Mouse (Mus musculus): ENCODE data around the gene Clec12a. TPM values are rescaled to one million over a fixed set of nuclear protein-coding genes. Genes with fewer than 3 reads are reported as not detected.

Clec12a gene
- polyA plus RNA-seq, 1 experiment, result not detected

DNA sequence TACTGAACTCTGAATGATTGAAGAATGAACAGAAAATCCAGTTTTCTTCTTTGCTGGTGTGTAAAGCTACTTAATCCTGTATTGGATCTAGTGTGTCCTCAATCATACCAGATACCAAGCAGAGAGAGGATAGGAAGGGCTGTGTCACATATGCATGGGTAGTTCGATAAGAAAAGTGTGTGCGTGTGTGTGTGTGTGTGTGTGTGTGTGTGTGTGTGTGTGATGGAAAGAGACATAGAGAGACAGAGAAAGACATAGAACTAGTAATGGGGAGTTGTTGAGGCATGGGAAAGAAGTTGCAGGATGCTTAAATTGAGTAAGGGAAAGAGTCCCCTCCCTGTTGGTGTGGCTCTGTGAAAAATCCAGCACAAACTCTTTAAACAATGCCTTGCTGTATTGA is 43.3 kb downstream of the Clec12a start, which contains the start of gene Clec12b:
Gene Clec12b, minus strand, starts transcription at position 101 of the 400 bp plus-strand sequence.
- no peak within 1 kb of the TSS for H3K4me3 ChIP-seq (ENCODE audit: insufficient read depth, low read depth, low read length)
- WGBS, result 82% methylated on average over 2 of the region's 2 CpGs

DNA sequence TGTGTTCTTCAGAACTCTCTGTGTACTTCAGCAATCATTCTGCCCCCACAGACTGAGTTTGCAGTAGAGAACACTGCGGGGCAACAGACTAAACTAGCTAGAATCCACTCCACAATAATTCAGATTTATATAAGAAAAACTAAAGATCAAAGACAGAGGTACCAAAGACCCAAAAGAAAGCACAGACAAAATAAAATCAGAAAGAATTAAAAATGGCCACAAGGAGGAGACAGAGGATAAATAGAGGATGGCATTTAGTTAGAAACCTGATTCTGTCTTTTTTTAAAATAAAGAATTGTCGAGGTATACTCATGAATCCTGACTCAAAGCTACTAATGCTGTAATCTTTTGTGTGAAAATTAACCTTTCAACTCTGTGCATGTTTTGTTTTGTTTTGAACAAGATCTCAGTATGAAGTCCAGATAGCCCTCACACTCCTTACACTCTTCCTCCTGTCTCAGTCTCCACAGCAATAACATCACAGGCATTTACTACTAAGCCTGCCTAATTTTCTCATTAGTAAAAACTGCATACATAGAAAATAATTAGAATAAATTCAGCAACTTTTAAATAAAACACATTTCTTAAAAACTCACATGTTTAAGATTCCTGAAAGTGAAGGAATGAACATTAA is 50.7 kb downstream of the Clec12a start:
- no peak for TF ChIP-seq POLR2A (IDR thresholded peaks at IDR 0.05; ENCODE audit: insufficient read depth, low read depth, low read length)
- TF ChIP-seq CTCF (IDR thresholded peaks at IDR 0.05; ENCODE audit: insufficient read depth, low read depth, low read length), result no peak
- H3K27ac ChIP-seq (ENCODE audit: insufficient read depth, low read depth, low read length), result no peak overlapping the region
- no peak overlapping the region for H3K4me3 ChIP-seq (ENCODE audit: insufficient read depth, low read depth, low read length)
- 20% methylated on average over 2 of the region's 2 CpGs for WGBS
- no peaks in the 10 kb centered on the region for H3K4me1 ChIP-seq (ENCODE audit: control insufficient read depth, insufficient read depth, low read length)

More for the DNA sequence above, 43.3 kb downstream of the Clec12a start, which contains the start of gene Clec12b:
- no peak within 1 kb of the TSS for H3K27ac ChIP-seq (ENCODE audit: insufficient read depth, low read depth, low read length)
- TF ChIP-seq CTCF (IDR thresholded peaks at IDR 0.05; ENCODE audit: insufficient read depth, low read depth, low read length) (no peak), POLR2A (IDR thresholded peaks at IDR 0.05; ENCODE audit: insufficient read depth, low read depth, low read length) (no peak)
- H3K4me1 ChIP-seq (ENCODE audit: control insufficient read depth, insufficient read depth, low read length), result no peaks in the 10 kb centered on the region

DNA sequence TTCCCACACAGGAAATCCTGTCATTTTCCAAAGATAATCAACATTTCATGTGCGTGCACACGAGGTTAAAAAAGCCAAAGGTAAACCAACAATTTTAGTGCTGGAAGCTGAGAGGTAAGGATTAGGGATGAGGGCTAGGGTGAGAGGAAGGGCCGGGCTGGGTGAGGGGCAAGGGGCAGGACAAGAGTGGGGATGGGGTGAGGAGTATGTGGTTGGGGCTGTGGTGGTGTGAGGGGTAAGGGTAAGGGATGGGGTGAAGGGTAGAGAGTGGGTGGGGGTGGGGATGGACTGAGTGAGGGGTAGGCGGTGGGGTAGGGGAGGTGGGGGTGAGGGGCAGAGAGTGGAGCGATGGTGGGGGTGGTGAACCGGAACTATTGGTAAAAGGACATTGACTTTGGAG is 51.2 kb downstream of the Clec12a start:
- Histone ChIP-seq H3K27ac (ENCODE audit: insufficient read depth, low read depth, low read length) (no peak overlapping the region), H3K4me1 (ENCODE audit: control insufficient read depth, insufficient read depth, low read length) (no peaks in the 10 kb centered on the region), H3K4me3 (ENCODE audit: insufficient read depth, low read depth, low read length) (no peak overlapping the region)
- TF ChIP-seq CTCF (IDR thresholded peaks at IDR 0.05; ENCODE audit: insufficient read depth, low read depth, low read length) (no peak), POLR2A (IDR thresholded peaks at IDR 0.05; ENCODE audit: insufficient read depth, low read depth, low read length) (no peak)
- WGBS, result 79% methylated on average over 6 of the region's 6 CpGs

DNA sequence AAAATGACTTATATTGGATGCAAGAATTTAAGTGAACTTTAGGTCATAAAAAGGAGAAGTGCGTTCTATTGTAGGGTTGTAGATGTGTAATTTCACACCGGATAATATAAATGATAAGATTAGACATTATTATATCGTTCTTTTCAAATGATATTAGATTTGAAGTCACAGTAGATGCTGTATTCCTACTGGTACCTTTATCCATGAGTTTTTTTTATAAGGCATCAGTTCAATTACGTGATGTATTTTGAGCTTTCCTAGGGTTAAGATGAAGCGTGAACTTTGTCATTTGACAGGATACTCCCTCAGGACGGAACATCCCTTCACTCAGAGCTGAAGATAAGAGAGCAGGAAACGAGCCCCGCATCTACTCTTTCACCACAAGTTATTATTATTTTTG is 54.5 kb downstream of the Clec12a start, which contains the start of gene Clec1b:
Gene Clec1b, plus strand, starts transcription at position 301 of the 400 bp plus-strand sequence.
- no peak for TF ChIP-seq CTCF (IDR thresholded peaks at IDR 0.05; ENCODE audit: insufficient read depth, low read depth, low read length)
- no peak for TF ChIP-seq POLR2A (IDR thresholded peaks at IDR 0.05; ENCODE audit: insufficient read depth, low read depth, low read length)
- no peaks in the 10 kb centered on the region for H3K4me1 ChIP-seq (ENCODE audit: control insufficient read depth, insufficient read depth, low read length)
- WGBS, result 94% methylated on average over 8 of the region's 8 CpGs
- no peak within 1 kb of the TSS for H3K4me3 ChIP-seq (ENCODE audit: insufficient read depth, low read depth, low read length)
- H3K27ac ChIP-seq (ENCODE audit: insufficient read depth, low read depth, low read length), result no peak within 1 kb of the TSS

DNA sequence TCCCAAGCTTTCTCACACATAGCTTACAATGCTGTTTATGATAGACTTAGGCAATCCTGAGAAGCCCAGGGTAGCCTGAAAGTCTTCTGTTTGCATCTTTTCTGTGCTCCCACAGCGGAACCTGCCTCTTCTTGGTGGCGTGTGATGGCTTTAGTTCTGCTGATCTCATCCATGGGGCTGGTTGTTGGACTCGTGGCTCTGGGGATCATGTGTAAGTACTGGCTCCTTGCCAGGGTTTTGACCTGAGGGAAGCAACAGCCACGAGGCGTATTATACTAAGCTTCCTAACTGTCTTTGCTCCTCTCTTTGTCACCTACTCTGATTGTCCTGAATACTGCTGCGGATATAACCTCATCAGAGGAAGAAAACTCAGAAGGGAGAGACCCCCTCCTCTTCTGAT is 57.5 kb downstream of the Clec12a start:
- no peak for TF ChIP-seq POLR2A (IDR thresholded peaks at IDR 0.05; ENCODE audit: insufficient read depth, low read depth, low read length)
- TF ChIP-seq CTCF (IDR thresholded peaks at IDR 0.05; ENCODE audit: insufficient read depth, low read depth, low read length), result no peak
- no peaks in the 10 kb centered on the region for H3K4me1 ChIP-seq (ENCODE audit: control insufficient read depth, insufficient read depth, low read length)
- 69% methylated on average over 6 of the region's 6 CpGs for WGBS
- no peak overlapping the region for H3K27ac ChIP-seq (ENCODE audit: insufficient read depth, low read depth, low read length)
- no peak overlapping the region for H3K4me3 ChIP-seq (ENCODE audit: insufficient read depth, low read depth, low read length)

DNA sequence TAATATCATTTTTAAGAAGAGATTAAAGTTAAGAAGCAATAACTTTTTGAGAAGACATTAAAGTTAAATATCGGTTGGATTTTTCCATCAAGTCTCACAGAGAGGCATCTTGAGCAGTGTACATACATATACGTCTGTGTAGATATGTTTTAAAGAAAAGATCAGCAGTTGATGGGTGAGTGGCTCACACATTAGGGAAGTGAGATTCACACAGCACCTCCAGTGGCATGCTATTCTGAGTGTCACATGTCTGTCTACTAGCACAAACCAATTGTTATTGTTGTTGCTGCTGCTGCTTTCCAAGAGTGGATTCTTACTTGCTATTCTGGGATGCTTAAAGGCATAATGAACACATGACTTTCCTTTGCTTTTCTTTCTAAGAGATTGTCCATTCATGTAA is 59.9 kb downstream of the Clec12a start:
- Histone ChIP-seq H3K4me1 (ENCODE audit: control insufficient read depth, insufficient read depth, low read length) (no peaks in the 10 kb centered on the region), H3K4me3 (ENCODE audit: insufficient read depth, low read depth, low read length) (no peak overlapping the region), H3K27ac (ENCODE audit: insufficient read depth, low read depth, low read length) (no peak overlapping the region)
- 92% methylated on average over 2 of the region's 2 CpGs for WGBS
- no peak for TF ChIP-seq POLR2A (IDR thresholded peaks at IDR 0.05; ENCODE audit: insufficient read depth, low read depth, low read length)
- TF ChIP-seq CTCF (IDR thresholded peaks at IDR 0.05; ENCODE audit: insufficient read depth, low read depth, low read length), result no peak

DNA sequence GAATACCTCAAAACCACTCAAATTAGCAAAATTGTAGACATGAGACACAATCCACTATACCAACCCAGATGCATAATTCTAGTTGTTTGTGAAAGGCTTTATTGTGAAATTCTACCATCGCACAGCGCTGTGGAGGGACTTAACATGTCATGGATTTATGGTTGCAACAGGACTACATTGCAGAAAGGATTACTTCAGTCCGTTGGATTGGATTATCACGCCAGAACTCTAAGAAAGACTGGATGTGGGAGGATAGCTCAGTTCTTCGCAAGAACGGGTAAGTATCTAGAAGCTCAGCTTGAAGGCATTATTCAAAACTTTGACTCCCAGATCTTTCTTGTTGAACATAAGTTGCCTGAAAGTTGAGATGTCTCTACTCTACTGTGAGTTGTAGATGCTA is 60.9 kb downstream of the Clec12a start:
- 74% methylated on average over 6 of the region's 6 CpGs for WGBS

DNA sequence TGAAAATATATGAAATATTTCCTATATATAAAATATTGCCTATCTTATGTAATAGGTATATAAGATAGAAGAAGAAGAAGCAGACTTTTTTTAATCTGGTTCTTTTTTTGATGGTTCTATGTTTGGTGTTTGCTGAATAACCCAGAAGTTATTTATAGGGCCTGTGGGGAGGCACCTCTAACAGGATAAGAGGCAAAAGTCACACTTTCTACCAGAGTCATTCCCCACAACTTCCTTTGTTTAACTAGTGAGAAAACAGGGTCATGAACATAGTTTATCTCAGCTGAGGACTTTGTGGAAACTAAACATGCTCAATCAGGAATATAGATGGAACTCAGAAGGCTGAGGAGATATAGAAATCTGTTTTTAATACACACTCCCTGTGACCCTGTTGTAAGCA is 63.5 kb downstream of the Clec12a start:
- Histone ChIP-seq H3K4me3 (ENCODE audit: insufficient read depth, low read depth, low read length) (no peak overlapping the region), H3K4me1 (ENCODE audit: control insufficient read depth, insufficient read depth, low read length) (no peaks in the 10 kb centered on the region), H3K27ac (ENCODE audit: insufficient read depth, low read depth, low read length) (no peak overlapping the region)
- TF ChIP-seq CTCF (IDR thresholded peaks at IDR 0.05; ENCODE audit: insufficient read depth, low read depth, low read length), result no peak
- TF ChIP-seq POLR2A (IDR thresholded peaks at IDR 0.05; ENCODE audit: insufficient read depth, low read depth, low read length), result no peak

More for the DNA sequence above, 60.9 kb downstream of the Clec12a start:
- Histone ChIP-seq H3K4me1 (ENCODE audit: control insufficient read depth, insufficient read depth, low read length) (no peaks in the 10 kb centered on the region), H3K27ac (ENCODE audit: insufficient read depth, low read depth, low read length) (no peak overlapping the region), H3K4me3 (ENCODE audit: insufficient read depth, low read depth, low read length) (no peak overlapping the region)
- TF ChIP-seq POLR2A (IDR thresholded peaks at IDR 0.05; ENCODE audit: insufficient read depth, low read depth, low read length), result no peak

DNA sequence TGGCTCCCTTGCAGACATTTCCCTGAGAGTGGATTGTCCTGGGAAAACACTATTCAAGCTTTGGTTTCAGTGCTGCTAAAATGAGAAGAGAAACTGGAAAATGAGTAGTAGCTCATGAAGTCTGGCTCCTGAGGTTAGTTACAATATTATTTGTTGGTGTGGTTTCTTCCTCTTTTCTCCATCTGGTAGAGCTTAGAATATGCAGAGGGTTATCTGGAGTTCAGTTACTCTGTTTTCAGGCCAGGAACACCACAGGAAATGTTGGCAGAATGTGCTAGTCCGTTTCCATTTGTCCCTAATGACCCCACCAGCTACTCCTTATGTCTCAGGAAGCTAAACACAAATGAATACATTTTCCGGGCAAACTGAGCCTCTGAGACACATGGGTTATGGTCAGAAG is 64.8 kb downstream of the Clec12a start:
- H3K4me1 ChIP-seq (ENCODE audit: control insufficient read depth, insufficient read depth, low read length), result no peaks in the 10 kb centered on the region
- TF ChIP-seq CTCF (IDR thresholded peaks at IDR 0.05; ENCODE audit: insufficient read depth, low read depth, low read length) (no peak), POLR2A (IDR thresholded peaks at IDR 0.05; ENCODE audit: insufficient read depth, low read depth, low read length) (no peak)
- H3K27ac ChIP-seq (ENCODE audit: insufficient read depth, low read depth, low read length), result no peak overlapping the region
- 55% methylated on average over 2 of the region's 2 CpGs for WGBS
- no peak overlapping the region for H3K4me3 ChIP-seq (ENCODE audit: insufficient read depth, low read depth, low read length)
